Mouse (Mus musculus): ENCODE results near the gene Ost4. TPM values are rescaled to one million over a fixed set of nuclear protein-coding genes. Genes with fewer than 3 reads are reported as not detected.

The Ost4 gene
- polyA plus RNA-seq, 1 experiment from 2014 or later: 217 TPM

Other genes starting within 250 kb of the Ost4 start
- gene Cenpa, start 241.0 kb downstream of the Ost4 start, polyA plus RNA-seq (2015; fragmentation: Nextera tagmentation; extraction: Ambion mirVana): 95.3 and 114 TPM in 2 replicates
- gene Dpysl5, start 196.2 kb downstream of the Ost4 start, polyA plus RNA-seq (2015; fragmentation: Nextera tagmentation; extraction: Ambion mirVana): 274 and 278 TPM in 2 replicates
- gene Mapre3, start 93.1 kb downstream of the Ost4 start, polyA plus RNA-seq (2015; fragmentation: Nextera tagmentation; extraction: Ambion mirVana): 98.6 and 118 TPM in 2 replicates
- 50.6 and 52.7 TPM in 2 replicates for gene Tmem214, start 39.8 kb downstream of the Ost4 start, polyA plus RNA-seq (2015; fragmentation: Nextera tagmentation; extraction: Ambion mirVana)
- gene Agbl5, start 19.1 kb downstream of the Ost4 start, polyA plus RNA-seq (2015; fragmentation: Nextera tagmentation; extraction: Ambion mirVana): 22.7 and 23.3 TPM in 2 replicates
- gene Emilin1, start 5.6 kb upstream of the Ost4 start, polyA plus RNA-seq (2015; fragmentation: Nextera tagmentation; extraction: Ambion mirVana): 13.5 and 20.5 TPM in 2 replicates
- 6.3 and 7.7 TPM in 2 replicates for gene Khk, start 13.6 kb upstream of the Ost4 start, polyA plus RNA-seq (2015; fragmentation: Nextera tagmentation; extraction: Ambion mirVana)
- gene Cgref1, start 37.8 kb upstream of the Ost4 start, polyA plus RNA-seq (2015; fragmentation: Nextera tagmentation; extraction: Ambion mirVana): 15.8 and 29.0 TPM in 2 replicates
- gene Preb, start 52.6 kb upstream of the Ost4 start, polyA plus RNA-seq (2015; fragmentation: Nextera tagmentation; extraction: Ambion mirVana): 135 and 140 TPM in 2 replicates
- not detected in 2 replicates for gene Tcf23, start 60.9 kb upstream of the Ost4 start, polyA plus RNA-seq (2015; fragmentation: Nextera tagmentation; extraction: Ambion mirVana)
- gene Atraid, start 140.5 kb upstream of the Ost4 start, polyA plus RNA-seq (2015; fragmentation: Nextera tagmentation; extraction: Ambion mirVana): 155 and 158 TPM in 2 replicates
- gene Slc5a6, start 141.1 kb upstream of the Ost4 start, polyA plus RNA-seq (2015; fragmentation: Nextera tagmentation; extraction: Ambion mirVana): 15.7 and 18.2 TPM in 2 replicates
- 19.8 and 20.1 TPM in 2 replicates for gene Cad, start 147.0 kb upstream of the Ost4 start, polyA plus RNA-seq (2015; fragmentation: Nextera tagmentation; extraction: Ambion mirVana)
- gene Dnajc5g, start 198.5 kb upstream of the Ost4 start, polyA plus RNA-seq (2015; fragmentation: Nextera tagmentation; extraction: Ambion mirVana): not detected in 2 replicates
- gene Slc30a3, start 200.4 kb upstream of the Ost4 start, polyA plus RNA-seq (2015; fragmentation: Nextera tagmentation; extraction: Ambion mirVana): 1.6 and 1.9 TPM in 2 replicates
- gene Trim54, start 208.9 kb upstream of the Ost4 start, polyA plus RNA-seq (2015; fragmentation: Nextera tagmentation; extraction: Ambion mirVana): not detected in 2 replicates
- gene Ucn, start 231.0 kb upstream of the Ost4 start, polyA plus RNA-seq (2015; fragmentation: Nextera tagmentation; extraction: Ambion mirVana): not detected in 2 replicates
- 49.4 and 50.1 TPM in 2 replicates for gene Mpv17, start 246.5 kb upstream of the Ost4 start, polyA plus RNA-seq (2015; fragmentation: Nextera tagmentation; extraction: Ambion mirVana)

Data from forebrain, embryonic 16.5 days (tissue).